Mouse (Mus musculus): Measurements from ENCODE around the gene Plekhs1. TPM values are rescaled to one million over a fixed set of nuclear protein-coding genes. Genes with fewer than 3 reads are reported as not detected.
A peak's percentile ranks its signal among the peaks of the same experiment; 100 is the strongest.

The Plekhs1 gene
- polyA plus RNA-seq (2014; fragmentation: Nextera tagmentation; extraction: Ambion mirVana): 0.09 TPM in 1 of 2 replicates, not detected in the other

- no peak within 1 kb of the TSS for H3K4me3 ChIP-seq (ENCODE audit: low read depth, low read length)
- no peaks in the 10 kb centered on the region for H3K36me3 ChIP-seq (ENCODE audit: control insufficient read depth, insufficient read depth, low read length)
- no peaks in the 10 kb centered on the region for H3K4me1 ChIP-seq (ENCODE audit: control insufficient read depth, insufficient read depth, low read length)
- no peak within 1 kb of the TSS for H3K9ac ChIP-seq (ENCODE audit: low read length)
- no peak within 1 kb of the TSS for H3K4me2 ChIP-seq (ENCODE audit: low read depth)
- H3K27ac ChIP-seq (ENCODE audit: low read depth, low read length): no peak within 1 kb of the TSS
- WGBS: 71% methylated on average over 10 of the region's 10 CpGs
- DNase-seq (ENCODE audit: low spot score): no peak
- ATAC-seq (ENCODE audit: insufficient read depth, low FRiP score, low TSS enrichment): no peak
- H3K9me3 ChIP-seq (ENCODE audit: control insufficient read depth, low read length): no peaks in the 10 kb centered on the region
- H3K27me3 ChIP-seq (ENCODE audit: control insufficient read depth, insufficient read depth, low read length): no peaks in the 10 kb centered on the region
These were observed at the start of gene Plekhs1 for GRCm38 (mm10) chr19:56461522-56462101. Gene Plekhs1, plus strand, starts transcription at chr19:56461640.

GRCm38 (mm10) chr19:56418404-56418803, 43.0 kb upstream of the Plekhs1 start:
- WGBS: 94% methylated on average over 4 of the region's 4 CpGs
- no peak overlapping the region for H3K27ac ChIP-seq (ENCODE audit: low read depth, low read length)
- H3K36me3 ChIP-seq (ENCODE audit: control insufficient read depth, insufficient read depth, low read length): no peaks in the 10 kb centered on the region
- H3K9me3 ChIP-seq (ENCODE audit: control insufficient read depth, low read length): no peaks in the 10 kb centered on the region
- H3K27me3 ChIP-seq (ENCODE audit: control insufficient read depth, insufficient read depth, low read length): no peaks in the 10 kb centered on the region
- no peak overlapping the region for H3K4me3 ChIP-seq (ENCODE audit: low read depth, low read length)
- H3K4me2 ChIP-seq (ENCODE audit: low read depth): no peak overlapping the region
- ATAC-seq (ENCODE audit: insufficient read depth, low FRiP score, low TSS enrichment): no peak
- DNase-seq (ENCODE audit: low spot score): no peak
- H3K4me1 ChIP-seq (ENCODE audit: control insufficient read depth, insufficient read depth, low read length): 0 out of 2 replicates have a peak, but pooled peaks cover 2% of the 10 kb centered on the region
- no peak overlapping the region for H3K9ac ChIP-seq (ENCODE audit: low read length)

GRCm38 (mm10) chr19:56419452-56419851, 42.0 kb upstream of the Plekhs1 start:
- Histone ChIP-seq H3K4me1 (ENCODE audit: control insufficient read depth, insufficient read depth, low read length) (0 out of 2 replicates have a peak, but pooled peaks cover 2% of the 10 kb centered on the region), H3K4me2 (ENCODE audit: low read depth) (no peak overlapping the region), H3K36me3 (ENCODE audit: control insufficient read depth, insufficient read depth, low read length) (no peaks in the 10 kb centered on the region), H3K9ac (ENCODE audit: low read length) (no peak overlapping the region), H3K9me3 (ENCODE audit: control insufficient read depth, low read length) (no peaks in the 10 kb centered on the region), H3K27ac (ENCODE audit: low read depth, low read length) (no peak overlapping the region), H3K27me3 (ENCODE audit: control insufficient read depth, insufficient read depth, low read length) (no peaks in the 10 kb centered on the region), H3K4me3 (ENCODE audit: low read depth, low read length) (no peak overlapping the region)
- ATAC-seq (ENCODE audit: insufficient read depth, low FRiP score, low TSS enrichment): no peak
- 73% methylated on average over 9 of the region's 9 CpGs for WGBS
- DNase-seq (ENCODE audit: low spot score): no peak

GRCm38 (mm10) chr19:56420345-56420744, 41.1 kb upstream of the Plekhs1 start:
- H3K9me3 ChIP-seq (ENCODE audit: control insufficient read depth, low read length): no peaks in the 10 kb centered on the region
- no peak overlapping the region for H3K27ac ChIP-seq (ENCODE audit: low read depth, low read length)
- no peak overlapping the region for H3K4me2 ChIP-seq (ENCODE audit: low read depth)
- no peaks in the 10 kb centered on the region for H3K27me3 ChIP-seq (ENCODE audit: control insufficient read depth, insufficient read depth, low read length)
- ATAC-seq (ENCODE audit: insufficient read depth, low FRiP score, low TSS enrichment) (no peak), DNase-seq (ENCODE audit: low spot score) (no peak)
- H3K4me1 ChIP-seq (ENCODE audit: control insufficient read depth, insufficient read depth, low read length): 0 out of 2 replicates have a peak, but pooled peaks cover 2% of the 10 kb centered on the region
- no peak overlapping the region for H3K9ac ChIP-seq (ENCODE audit: low read length)
- WGBS: 88% methylated on average over 3 of the region's 3 CpGs
- H3K36me3 ChIP-seq (ENCODE audit: control insufficient read depth, insufficient read depth, low read length): no peaks in the 10 kb centered on the region
- H3K4me3 ChIP-seq (ENCODE audit: low read depth, low read length): no peak overlapping the region

GRCm38 (mm10) chr19:56422476-56423338, 38.7 kb upstream of the Plekhs1 start:
- 25% methylated on average over 14 of the region's 14 CpGs for WGBS
- Histone ChIP-seq H3K27me3 (ENCODE audit: control insufficient read depth, insufficient read depth, low read length) (no peaks in the 10 kb centered on the region), H3K4me2 (ENCODE audit: low read depth) (no peak overlapping the region), H3K4me3 (ENCODE audit: low read depth, low read length) (no peak overlapping the region), H3K9ac (ENCODE audit: low read length) (no peak overlapping the region), H3K36me3 (ENCODE audit: control insufficient read depth, insufficient read depth, low read length) (no peaks in the 10 kb centered on the region), H3K4me1 (ENCODE audit: control insufficient read depth, insufficient read depth, low read length) (0 out of 2 replicates have a peak, but pooled peaks cover 2% of the 10 kb centered on the region), H3K27ac (ENCODE audit: low read depth, low read length) (no peak overlapping the region), H3K9me3 (ENCODE audit: control insufficient read depth, low read length) (no peaks in the 10 kb centered on the region)
- peak; percentile 85 for DNase-seq (ENCODE audit: low spot score)
- no peak for ATAC-seq (ENCODE audit: insufficient read depth, low FRiP score, low TSS enrichment)

GRCm38 (mm10) chr19:56423370-56423769, 38.1 kb upstream of the Plekhs1 start:
- Histone ChIP-seq H3K4me2 (ENCODE audit: low read depth) (no peak overlapping the region), H3K36me3 (ENCODE audit: control insufficient read depth, insufficient read depth, low read length) (no peaks in the 10 kb centered on the region), H3K27ac (ENCODE audit: low read depth, low read length) (no peak overlapping the region), H3K4me3 (ENCODE audit: low read depth, low read length) (no peak overlapping the region), H3K4me1 (ENCODE audit: control insufficient read depth, insufficient read depth, low read length) (0 out of 2 replicates have a peak, but pooled peaks cover 2% of the 10 kb centered on the region), H3K9ac (ENCODE audit: low read length) (no peak overlapping the region), H3K9me3 (ENCODE audit: control insufficient read depth, low read length) (no peaks in the 10 kb centered on the region), H3K27me3 (ENCODE audit: control insufficient read depth, insufficient read depth, low read length) (no peaks in the 10 kb centered on the region)
- peak; percentile 17 for DNase-seq (ENCODE audit: low spot score)
- 64% methylated on average over 12 of the region's 12 CpGs for WGBS
- ATAC-seq (ENCODE audit: insufficient read depth, low FRiP score, low TSS enrichment): no peak

- Histone ChIP-seq H3K27me3 (ENCODE audit: control insufficient read depth, insufficient read depth, low read length) (no peaks in the 10 kb centered on the region), H3K4me1 (ENCODE audit: control insufficient read depth, insufficient read depth, low read length) (0 out of 2 replicates have a peak, but pooled peaks cover 2% of the 10 kb centered on the region), H3K4me3 (ENCODE audit: low read depth, low read length) (no peak overlapping the region), H3K36me3 (ENCODE audit: control insufficient read depth, insufficient read depth, low read length) (no peaks in the 10 kb centered on the region), H3K9me3 (ENCODE audit: control insufficient read depth, low read length) (no peaks in the 10 kb centered on the region), H3K9ac (ENCODE audit: low read length) (no peak overlapping the region), H3K27ac (ENCODE audit: low read depth, low read length) (no peak overlapping the region), H3K4me2 (ENCODE audit: low read depth) (no peak overlapping the region)
- ATAC-seq (ENCODE audit: insufficient read depth, low FRiP score, low TSS enrichment) (no peak), DNase-seq (ENCODE audit: low spot score) (no peak)
- WGBS: 78% methylated on average over 17 of the region's 17 CpGs
These were observed 36.6 kb upstream of the Plekhs1 start for GRCm38 (mm10) chr19:56424606-56425395.

- no peaks in the 10 kb centered on the region for H3K27me3 ChIP-seq (ENCODE audit: control insufficient read depth, insufficient read depth, low read length)
- no peak overlapping the region for H3K9ac ChIP-seq (ENCODE audit: low read length)
- no peak overlapping the region for H3K4me2 ChIP-seq (ENCODE audit: low read depth)
- H3K36me3 ChIP-seq (ENCODE audit: control insufficient read depth, insufficient read depth, low read length): no peaks in the 10 kb centered on the region
- DNase-seq (ENCODE audit: low spot score): no peak
- H3K4me3 ChIP-seq (ENCODE audit: low read depth, low read length): no peak overlapping the region
- 0 out of 2 replicates have a peak, but pooled peaks cover 2% of the 10 kb centered on the region for H3K4me1 ChIP-seq (ENCODE audit: control insufficient read depth, insufficient read depth, low read length)
- WGBS: 69% methylated on average over 9 of the region's 9 CpGs
- H3K9me3 ChIP-seq (ENCODE audit: control insufficient read depth, low read length): no peaks in the 10 kb centered on the region
- no peak for ATAC-seq (ENCODE audit: insufficient read depth, low FRiP score, low TSS enrichment)
- no peak overlapping the region for H3K27ac ChIP-seq (ENCODE audit: low read depth, low read length)
These were observed 35.9 kb upstream of the Plekhs1 start for GRCm38 (mm10) chr19:56425492-56425891.

Data from neural tube, embryonic 11.5 days (tissue).